Mouse (Mus musculus) neural tube, embryonic 14.5 days (tissue): ENCODE measurements around the gene Ang. TPM values are rescaled to one million over a fixed set of nuclear protein-coding genes. Genes with fewer than 3 reads are reported as not detected.

Experiments
- ATAC-seq: fragments of 200-750 bp; cut with Nextera tagmentation; 2 replicates; pipeline ENCODE4 v1.8.0; 2017; ENCODE audit warnings: low read depth, mild to moderate bottlenecking, moderate TSS enrichment, moderate library complexity
- H3K27ac ChIP-seq: fragments of 300-500 bp; sonication (generic); 2 replicates; pipeline ENCODE4 v1.5.1; 2014; ENCODE audit warnings: low read depth, mild to moderate bottlenecking, control low read depth, low read length, moderate library complexity, mixed read lengths
- H3K27me3 ChIP-seq: fragments of 300-500 bp; sonication (generic); 2 replicates; pipeline ENCODE4 v1.6.1; 2014; ENCODE audit warnings: low read length; ENCODE audit not compliant: control insufficient read depth, insufficient read depth
- H3K36me3 ChIP-seq: fragments of 300-500 bp; sonication (generic); 2 replicates; pipeline ENCODE4 v1.6.1; 2014; ENCODE audit warnings: low read length, mixed read lengths; ENCODE audit not compliant: control insufficient read depth, insufficient read depth
- H3K4me1 ChIP-seq: fragments of 300-500 bp; sonication (generic); 2 replicates; pipeline ENCODE4 v1.6.1; 2014; ENCODE audit warnings: low read length; ENCODE audit not compliant: control insufficient read depth, insufficient read depth
- H3K4me2 ChIP-seq: fragments of 300-500 bp; sonication (generic); 2 replicates; pipeline ENCODE4 v1.6.1; 2014; ENCODE audit warnings: mild to moderate bottlenecking, low read depth, low read length, control low read depth
- H3K4me3 ChIP-seq: fragments of 300-500 bp; sonication (generic); 2 replicates; pipeline ENCODE4 v1.5.1; 2014; ENCODE audit warnings: low read depth, low read length, control low read depth, mixed read lengths
- H3K9ac ChIP-seq: fragments of 300-500 bp; sonication (generic); replicated peaks from 2 replicates; pipeline ENCODE4 v1.6.1; 2014; ENCODE audit warnings: low read depth, mild to moderate bottlenecking, control low read depth, low read length, mixed read lengths
- H3K9me3 ChIP-seq: fragments of 300-500 bp; sonication (generic); 2 replicates; pipeline ENCODE4 v1.6.1; 2016; ENCODE audit warnings: low read length; ENCODE audit not compliant: control insufficient read depth
- WGBS: fragments of 180-500 bp; shearing (Covaris S2); extraction: QIAGEN DNeasy Blood & Tissue Kit; methylation state at CpG from one replicate; pipeline ENCODE4 v1.1.7; 2014; 5-methylcytosine and 5-hydroxymethylcytosine counted together
- polyA plus RNA-seq: library from polyadenylated mRNA; unstranded; fragments of >200 nt; fragmentation: Nextera tagmentation; extraction: Ambion mirVana; gene quantifications from 2 replicates; pipeline ENCODE4 v1.2.1, GENCODE M21; 2014

The Ang gene
- polyA plus RNA-seq, 1 experiment from 2014 or later, result 2.7 TPM

DNA sequence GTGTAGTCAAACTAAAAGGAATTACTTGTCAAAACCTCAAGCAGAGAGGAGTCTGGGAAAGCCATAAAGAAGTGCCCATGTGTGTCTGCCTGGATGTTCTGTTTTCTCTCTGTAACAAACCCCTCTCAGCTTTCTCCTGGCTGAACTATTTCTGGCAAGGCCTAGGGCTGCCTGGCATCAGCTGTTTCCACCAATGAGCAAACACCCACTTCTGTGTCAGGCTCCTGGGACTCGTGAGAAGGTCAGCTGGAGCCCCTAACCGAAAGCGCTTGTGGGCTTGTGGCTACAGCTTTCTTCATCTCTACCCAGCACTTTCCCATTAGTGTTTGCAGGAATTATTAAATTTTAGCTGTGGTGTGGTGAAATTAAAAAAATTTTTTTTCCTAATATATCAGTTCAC, 21.0 kb downstream of the Ang start:
- ATAC-seq, result no peak
- 70% methylated on average over 3 of the region's 3 CpGs for WGBS
- H3K9me3 ChIP-seq, result no peaks in the 10 kb centered on the region
- H3K36me3 ChIP-seq, result no peaks in the 10 kb centered on the region
- H3K27ac ChIP-seq, result no peak overlapping the region
- H3K4me3 ChIP-seq, result no peak overlapping the region
- no peaks in the 10 kb centered on the region for H3K4me1 ChIP-seq
- H3K9ac ChIP-seq, result no peak overlapping the region
- no peaks in the 10 kb centered on the region for H3K27me3 ChIP-seq
- H3K4me2 ChIP-seq, result no peak overlapping the region

- H3K36me3 ChIP-seq, result no peaks in the 10 kb centered on the region
- H3K9ac ChIP-seq, result no peak overlapping the region
- H3K27me3 ChIP-seq, result no peaks in the 10 kb centered on the region
- no peak overlapping the region for H3K27ac ChIP-seq
- H3K4me2 ChIP-seq, result no peak overlapping the region
- no peak overlapping the region for H3K4me3 ChIP-seq
- ATAC-seq, result no peak
- H3K4me1 ChIP-seq, result no peaks in the 10 kb centered on the region
- WGBS, result 51% methylated on average over 9 of the region's 9 CpGs
- H3K9me3 ChIP-seq, result no peaks in the 10 kb centered on the region
These were observed 22.5 kb downstream of the Ang start for GRCm38 (mm10) chr14:51113476-51113875.

DNA sequence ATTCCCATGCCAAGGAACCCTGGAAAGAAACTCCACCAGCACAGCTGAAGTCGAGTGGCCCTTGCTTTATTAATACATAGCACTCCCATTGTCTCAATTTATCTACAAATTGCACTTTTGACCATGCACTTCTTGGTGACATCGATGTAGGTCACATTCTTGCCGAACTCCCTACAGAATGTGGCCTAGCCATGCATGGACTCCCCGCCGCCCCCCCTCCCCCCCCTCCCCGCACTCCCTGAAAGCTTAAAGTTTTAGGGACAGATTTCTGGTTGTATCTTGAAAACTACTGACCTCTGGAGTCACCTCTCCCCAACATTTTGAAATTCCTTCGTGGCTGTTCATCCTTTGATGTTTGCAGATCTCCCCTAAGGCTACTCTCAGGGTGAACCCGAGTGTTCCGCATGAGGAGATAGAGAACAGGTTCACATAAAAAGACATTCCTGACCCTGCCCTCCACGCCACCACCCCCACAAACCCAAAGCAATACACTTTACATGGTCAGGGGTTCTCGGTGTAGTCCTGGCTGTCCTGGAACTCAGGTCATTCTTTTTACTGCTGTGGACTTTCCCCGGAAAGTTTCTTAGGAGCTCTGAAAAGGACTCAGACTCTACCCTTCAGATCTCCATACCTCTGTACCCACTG, 23.1 kb downstream of the Ang start, which contains the start of gene Eddm3b:
Gene Eddm3b (plus strand): TSS at position 511 of the 645 bp plus-strand sequence.
- Histone ChIP-seq H3K36me3 (no peaks in the 10 kb centered on the region), H3K27ac (no peak within 1 kb of the TSS), H3K27me3 (no peaks in the 10 kb centered on the region), H3K9ac (no peak within 1 kb of the TSS), H3K9me3 (no peaks in the 10 kb centered on the region), H3K4me3 (no peak within 1 kb of the TSS), H3K4me2 (no peak within 1 kb of the TSS), H3K4me1 (no peaks in the 10 kb centered on the region)
- 55% methylated on average over 12 of the region's 12 CpGs for WGBS
- ATAC-seq, result no peak

- ATAC-seq, result no peak
- H3K27me3 ChIP-seq, result no peaks in the 10 kb centered on the region
- no peaks in the 10 kb centered on the region for H3K36me3 ChIP-seq
- H3K4me2 ChIP-seq, result no peak overlapping the region
- no peak overlapping the region for H3K9ac ChIP-seq
- no peaks in the 10 kb centered on the region for H3K9me3 ChIP-seq
- no peak overlapping the region for H3K4me3 ChIP-seq
- H3K27ac ChIP-seq, result no peak overlapping the region
- 83% methylated on average over 6 of the region's 6 CpGs for WGBS
- no peaks in the 10 kb centered on the region for H3K4me1 ChIP-seq
These were observed 34.7 kb downstream of the Ang start for GRCm38 (mm10) chr14:51125684-51126083.

- Histone ChIP-seq H3K4me3 (no peak overlapping the region), H3K27ac (no peak overlapping the region), H3K4me2 (no peak overlapping the region), H3K4me1 (no peaks in the 10 kb centered on the region), H3K9me3 (no peaks in the 10 kb centered on the region), H3K36me3 (no peaks in the 10 kb centered on the region), H3K27me3 (no peaks in the 10 kb centered on the region), H3K9ac (no peak overlapping the region)
- ATAC-seq, result no peak
- 82% methylated on average over 2 of the region's 2 CpGs for WGBS
These were observed 36.8 kb downstream of the Ang start for GRCm38 (mm10) chr14:51127648-51128258.

GRCm38 (mm10) chr14:51128775-51129623, 38.0 kb downstream of the Ang start:
- Histone ChIP-seq H3K4me1 (no peaks in the 10 kb centered on the region), H3K27me3 (no peaks in the 10 kb centered on the region), H3K36me3 (no peaks in the 10 kb centered on the region), H3K4me2 (no peak overlapping the region), H3K9me3 (no peaks in the 10 kb centered on the region), H3K27ac (no peak overlapping the region), H3K9ac (no peak overlapping the region), H3K4me3 (no peak overlapping the region)
- 86% methylated on average over 9 of the region's 9 CpGs for WGBS
- ATAC-seq, result no peak

DNA sequence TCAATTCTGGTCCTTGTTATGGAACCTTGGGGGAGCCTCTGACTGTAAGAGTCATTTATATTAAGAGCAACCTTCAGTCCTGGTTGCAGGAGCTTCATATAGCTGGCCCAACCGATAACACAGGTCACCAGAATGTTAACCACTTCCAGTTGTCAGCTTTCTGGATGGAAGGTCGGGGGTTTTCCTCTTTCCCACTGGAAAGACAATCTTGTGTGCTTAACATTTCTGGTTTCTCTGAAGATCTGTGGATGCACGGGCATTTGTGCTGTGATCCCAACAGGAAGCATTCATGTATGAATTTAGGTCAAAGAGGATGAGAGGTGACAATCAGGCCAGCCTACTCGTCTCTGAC, 38.6 kb downstream of the Ang start:
- no peak overlapping the region for H3K9ac ChIP-seq
- H3K4me3 ChIP-seq, result no peak overlapping the region
- no peaks in the 10 kb centered on the region for H3K27me3 ChIP-seq
- no peaks in the 10 kb centered on the region for H3K9me3 ChIP-seq
- H3K4me1 ChIP-seq, result no peaks in the 10 kb centered on the region
- H3K4me2 ChIP-seq, result no peak overlapping the region
- no peaks in the 10 kb centered on the region for H3K36me3 ChIP-seq
- 77% methylated on average over 4 of the region's 4 CpGs for WGBS
- H3K27ac ChIP-seq, result no peak overlapping the region
- ATAC-seq, result no peak

DNA sequence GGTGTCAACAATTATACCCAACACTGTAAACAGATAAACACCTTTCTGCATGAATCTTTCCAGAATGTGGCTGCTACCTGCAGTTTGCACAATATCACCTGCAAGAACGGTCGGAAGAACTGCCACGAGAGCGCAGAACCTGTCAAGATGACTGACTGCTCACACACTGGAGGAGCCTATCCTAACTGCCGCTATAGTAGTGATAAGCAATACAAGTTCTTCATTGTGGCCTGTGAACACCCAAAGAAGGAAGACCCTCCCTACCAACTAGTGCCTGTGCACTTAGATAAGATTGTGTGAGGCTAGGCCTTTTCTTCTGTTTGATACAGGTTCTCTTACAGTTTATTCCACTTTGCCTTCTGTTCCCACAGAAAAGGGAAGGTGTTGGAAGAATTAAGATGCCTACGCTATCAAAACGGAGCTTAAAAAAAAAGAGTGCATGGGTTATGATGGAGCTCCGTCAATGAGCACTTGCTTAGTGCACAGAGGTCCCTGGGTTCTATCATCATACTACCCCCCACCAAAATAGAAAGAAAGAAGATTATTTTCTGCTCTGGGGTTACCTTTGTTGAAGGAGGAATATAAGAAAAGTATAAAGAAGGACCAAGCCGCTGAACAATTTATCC, 39.5 kb downstream of the Ang start:
- H3K9me3 ChIP-seq, result no peaks in the 10 kb centered on the region
- H3K36me3 ChIP-seq, result no peaks in the 10 kb centered on the region
- no peaks in the 10 kb centered on the region for H3K4me1 ChIP-seq
- no peak overlapping the region for H3K4me3 ChIP-seq
- no peak for ATAC-seq
- H3K9ac ChIP-seq, result no peak overlapping the region
- H3K27me3 ChIP-seq, result no peaks in the 10 kb centered on the region
- WGBS, result 93% methylated on average over 9 of the region's 9 CpGs
- no peak overlapping the region for H3K4me2 ChIP-seq
- H3K27ac ChIP-seq, result no peak overlapping the region
